Mouse (Mus musculus) MEL (cell line): ENCODE data around the gene Lrrc20. TPM values are rescaled to one million over a fixed set of nuclear protein-coding genes. Genes with fewer than 3 reads are reported as not detected.
A peak's percentile ranks its signal among the peaks of the same experiment; 100 is the strongest.

ENCODE experiments used
- DNase-seq: peaks from one replicate; pipeline ENCODE4 v3.0.0; 2011; ENCODE audit warnings: low read depth, low spot score
- H3K27ac ChIP-seq: 2 replicates; pipeline ENCODE4 v1.5.1; 2012; ENCODE audit warnings: low read depth, mild to moderate bottlenecking, control low read depth, low read length, moderate library complexity; ENCODE audit not compliant: control insufficient read depth
- H3K27me3 ChIP-seq, 2 experiments: fragments of 150-350 bp in 1 of 2; sonication (generic) in 1 of 2; 2 replicates each; pipeline ENCODE4 v1.6.1; 2012; ENCODE audit warnings: low read length in 2 of 2, mild to moderate bottlenecking in 2 of 2, improper control_type of control experiment in 1 of 2, moderate library complexity in 1 of 2; ENCODE audit not compliant: insufficient read depth in 2 of 2, control insufficient read depth in 1 of 2
- H3K36me3 ChIP-seq, 2 experiments: 2 replicates each; pipeline ENCODE4 v1.6.1; 2012 to 2014; ENCODE audit warnings: low read length in 2 of 2, improper control_type of control experiment in 1 of 2, inconsistent platforms in 1 of 2, mild to moderate bottlenecking in 1 of 2; ENCODE audit not compliant: insufficient read depth in 2 of 2, control insufficient read depth in 1 of 2
- H3K4me1 ChIP-seq, 2 experiments: fragments of 150-350 bp in 1 of 2; sonication (generic) in 1 of 2; 2 replicates each; pipeline ENCODE4 v1.6.1; 2012; ENCODE audit warnings: low read length in 2 of 2, improper control_type of control experiment in 1 of 2, mild to moderate bottlenecking in 1 of 2; ENCODE audit not compliant: insufficient read depth in 2 of 2, control insufficient read depth in 1 of 2
- H3K4me3 ChIP-seq, 2 experiments: fragments of 150-350 bp in 1 of 2; sonication (generic) in 1 of 2; 2 replicates each; pipeline ENCODE4 v1.5.1; 2012; ENCODE audit warnings: low read depth in 2 of 2, low read length in 2 of 2, mild to moderate bottlenecking in 2 of 2, moderate library complexity in 2 of 2, control low read depth in 1 of 2, improper control_type of control experiment in 1 of 2; ENCODE audit not compliant: control insufficient read depth in 1 of 2, insufficient read depth in 1 of 2
- H3K79me2 ChIP-seq: 2 replicates; pipeline ENCODE4 v1.6.1; 2012; ENCODE audit warnings: mild to moderate bottlenecking, low read length, moderate library complexity; ENCODE audit not compliant: control insufficient read depth, poor library complexity, insufficient read depth
- H3K9ac ChIP-seq: 2 replicates; pipeline ENCODE4 v1.6.1; 2012; ENCODE audit warnings: low read depth, mild to moderate bottlenecking, control low read depth, low read length, moderate library complexity; ENCODE audit not compliant: control insufficient read depth, poor library complexity, severe bottlenecking
- H3K9me3 ChIP-seq: fragments of 150-350 bp; sonication (generic); replicated peaks from 2 replicates; pipeline ENCODE4 v1.6.1; 2012; ENCODE audit warnings: mild to moderate bottlenecking, low read length, improper control_type of control experiment, moderate library complexity; ENCODE audit not compliant: insufficient read depth
- CHD1 ChIP-seq: IDR thresholded peaks from 2 replicates; pipeline ENCODE4 v1.6.1; 2012; ENCODE audit warnings: low read depth, mild to moderate bottlenecking, inconsistent platforms, low read length, improper control_type of control experiment
- CHD2 ChIP-seq: IDR thresholded peaks from 2 replicates; pipeline ENCODE4 v1.6.1; 2011; ENCODE audit warnings: low read length, improper control_type of control experiment
- E2F4 ChIP-seq: IDR thresholded peaks from 2 replicates; pipeline ENCODE4 v1.6.1; 2011; ENCODE audit warnings: low read depth, low read length, improper control_type of control experiment, borderline replicate concordance
- ELF1 ChIP-seq: IDR thresholded peaks from 2 replicates; pipeline ENCODE4 v1.6.1; 2014; ENCODE audit warnings: low read depth, mild to moderate bottlenecking, inconsistent platforms, low read length, improper control_type of control experiment, moderate library complexity
- ETS1 ChIP-seq: IDR thresholded peaks from 2 replicates; pipeline ENCODE4 v1.6.1; 2012; ENCODE audit warnings: low read depth, mild to moderate bottlenecking, inconsistent platforms, low read length, improper control_type of control experiment, moderate library complexity
- GABPA ChIP-seq: IDR thresholded peaks from 2 replicates; pipeline ENCODE4 v1.6.1; 2012; ENCODE audit warnings: low read depth, mild to moderate bottlenecking, inconsistent platforms, low read length, improper control_type of control experiment, moderate library complexity
- GATA1 ChIP-seq: IDR thresholded peaks from 2 replicates; pipeline ENCODE4 v1.6.1; 2011; ENCODE audit warnings: low read depth, low read length, improper control_type of control experiment
- HCFC1 ChIP-seq: IDR thresholded peaks from 2 replicates; pipeline ENCODE4 v1.6.1; 2012; ENCODE audit warnings: low read depth, mild to moderate bottlenecking, inconsistent platforms, low read length, improper control_type of control experiment, moderate library complexity
- MAFK ChIP-seq: IDR thresholded peaks from 2 replicates; pipeline ENCODE4 v1.6.1; 2011; ENCODE audit warnings: low read depth, mild to moderate bottlenecking, low read length, improper control_type of control experiment, borderline replicate concordance
- MAX ChIP-seq: IDR thresholded peaks from 2 replicates; pipeline ENCODE4 v1.6.1; 2011; ENCODE audit warnings: low read length, improper control_type of control experiment
- MAZ ChIP-seq: IDR thresholded peaks from 2 replicates; pipeline ENCODE4 v1.6.1; 2012; ENCODE audit warnings: low read depth, mild to moderate bottlenecking, inconsistent platforms, low read length, improper control_type of control experiment
- MEF2A ChIP-seq: IDR thresholded peaks from 2 replicates; pipeline ENCODE4 v1.6.1; 2014; ENCODE audit warnings: low read depth, mild to moderate bottlenecking, inconsistent platforms, low read length, improper control_type of control experiment; ENCODE audit not compliant: poor library complexity, insufficient replicate concordance, severe bottlenecking; ENCODE audit errors: extremely low read depth
- MXI1 ChIP-seq: IDR thresholded peaks from 2 replicates; pipeline ENCODE4 v1.6.1; 2011; ENCODE audit warnings: mild to moderate bottlenecking, low read depth, low read length, improper control_type of control experiment
- NELFE ChIP-seq: IDR thresholded peaks from 2 replicates; pipeline ENCODE4 v1.6.1; 2011; ENCODE audit warnings: low read depth, low read length, improper control_type of control experiment
- NRF1 ChIP-seq: IDR thresholded peaks from 2 replicates; pipeline ENCODE4 v1.6.1; 2014; ENCODE audit warnings: low read depth, mild to moderate bottlenecking, inconsistent platforms, low read length, improper control_type of control experiment, moderate library complexity; ENCODE audit not compliant: poor library complexity, insufficient read depth, severe bottlenecking
- POLR2A ChIP-seq, 2 experiments: IDR thresholded peaks; 2 replicates each; pipeline ENCODE4 v1.6.1; 2011 to 2012; ENCODE audit warnings: low read length in 2 of 2, mild to moderate bottlenecking in 2 of 2, control low read depth in 1 of 2, improper control_type of control experiment in 1 of 2, low read depth in 1 of 2, moderate library complexity in 1 of 2; ENCODE audit not compliant: control insufficient read depth in 1 of 2, insufficient read depth in 1 of 2, poor library complexity in 1 of 2
- POLR2AphosphoS2 ChIP-seq: IDR thresholded peaks from 2 replicates; pipeline ENCODE4 v1.6.1; 2011; ENCODE audit warnings: low read length, improper control_type of control experiment
- SIN3A ChIP-seq: IDR thresholded peaks from 2 replicates; pipeline ENCODE4 v1.6.1; 2012; ENCODE audit warnings: low read length, improper control_type of control experiment, inconsistent platforms
- TBP ChIP-seq: IDR thresholded peaks from 2 replicates; pipeline ENCODE4 v1.8.0; 2011; ENCODE audit warnings: low read depth, low read length, improper control_type of control experiment
- TCF12 ChIP-seq: IDR thresholded peaks from 2 replicates; pipeline ENCODE4 v1.6.1; 2014; ENCODE audit warnings: low read depth, mild to moderate bottlenecking, inconsistent platforms, low read length, improper control_type of control experiment, moderate library complexity
- ZKSCAN1 ChIP-seq: IDR thresholded peaks from 2 replicates; pipeline ENCODE4 v1.6.1; 2012; ENCODE audit warnings: low read depth, mild to moderate bottlenecking, inconsistent platforms, low read length, improper control_type of control experiment, moderate library complexity
- ZMIZ1 ChIP-seq: IDR thresholded peaks from 2 replicates; pipeline ENCODE4 v1.6.1; 2012; ENCODE audit warnings: low read depth, mild to moderate bottlenecking, inconsistent platforms, low read length, improper control_type of control experiment, moderate library complexity
- ZNF384 ChIP-seq: IDR thresholded peaks from 2 replicates; pipeline ENCODE4 v1.6.1; 2012; ENCODE audit warnings: low read depth, mild to moderate bottlenecking, inconsistent platforms, low read length, improper control_type of control experiment
- polyA plus RNA-seq, 2 experiments: library from polyadenylated mRNA; stranded (reverse) in 1 of 2; unstranded in 1 of 2; fragments of >175 nt in 1 of 2; fragments of >200 nt in 1 of 2; gene quantifications; 2 replicates each; pipeline versions ENCODE4 v1.2.1 to v1.2.4; 2012; ENCODE audit warnings: low replicate concordance in 2 of 2, low read depth in 1 of 2; ENCODE audit not compliant: insufficient read length in 2 of 2, insufficient read depth in 1 of 2, missing spikeins in 1 of 2
- total RNA-seq: library from RNA; depleted of rRNA; stranded (reverse); fragments of 300-350 nt; gene quantifications from 2 replicates; pipeline ENCODE4 v1.2.3, GENCODE M21; 2012; rRNA removed

Gene Lrrc20
- total RNA-seq = 7.3 and 7.6 TPM in 2 replicates
- polyA plus RNA-seq = 10 to 100 TPM in 1 of 2 experiments, not detected in 1; 14.7 TPM

DNA sequence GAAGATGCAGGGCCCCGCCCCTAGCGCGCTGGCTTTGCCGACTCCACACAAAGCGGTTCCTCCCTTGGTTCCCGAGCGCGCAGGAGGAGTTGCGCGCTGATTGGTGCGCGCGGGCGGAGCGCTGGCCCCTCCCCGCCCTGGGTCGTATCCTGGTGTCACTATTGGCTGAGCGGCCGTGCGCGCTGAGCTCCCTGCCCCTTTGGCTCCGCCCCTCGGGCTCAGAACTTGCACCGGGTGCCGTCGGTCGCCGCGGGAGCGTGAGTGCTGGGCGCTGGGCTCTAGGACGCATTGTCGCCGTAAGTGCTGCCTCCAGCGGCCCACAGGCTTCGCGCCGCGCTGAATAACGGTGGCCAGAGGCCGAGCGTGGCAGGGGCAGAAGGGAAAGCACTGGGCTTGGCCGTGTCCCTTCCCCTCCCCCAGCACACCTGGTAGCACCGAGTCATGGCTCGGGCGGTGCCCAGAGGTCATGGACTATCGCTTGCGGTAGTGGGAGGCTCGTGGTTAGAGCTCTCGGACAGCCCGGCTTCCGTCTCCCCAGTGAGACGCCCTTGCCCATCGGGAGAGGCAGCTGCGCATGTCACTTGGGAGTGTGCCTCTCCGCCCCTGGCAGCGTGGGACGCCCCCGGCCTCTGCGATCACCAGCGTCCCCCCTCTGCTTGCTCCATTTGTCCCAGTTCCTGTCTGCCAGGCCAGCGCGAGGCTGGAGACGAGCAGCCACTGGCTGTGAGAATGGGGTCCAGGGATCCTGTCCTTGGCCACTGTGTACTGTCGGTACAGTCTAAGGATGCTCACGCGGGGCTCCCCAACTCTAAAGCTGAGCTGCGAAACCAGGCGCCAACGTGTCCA is at the start of gene Lrrc20:
Gene Lrrc20 (plus strand): TSS at position 208 of the 846 bp plus-strand sequence.
- Histone ChIP-seq H3K79me2 (peaks cover 7% of the 10 kb centered on the region), H3K9ac (peak within 1 kb of the TSS; percentile 87), H3K27ac (peak within 1 kb of the TSS; percentile 82), H3K4me3 (peak within 1 kb of the TSS; percentile 76 to 94), H3K4me1 (peaks cover 0 to 8% of the 10 kb centered on the region in 2 experiments; a peak in 2 of 4 replicates), H3K27me3 (no peaks in the 10 kb centered on the region), H3K9me3 (no peaks in the 10 kb centered on the region), H3K36me3 (peaks cover 0 to 7% of the 10 kb centered on the region in 2 experiments; a peak in 2 of 4 replicates)
- TF ChIP-seq CHD2 = no peak
- 0 out of 2 replicates have a peak, but pooled peaks have one; percentile 65 for TF ChIP-seq ZMIZ1
- TF ChIP-seq ETS1 = no peak
- TF ChIP-seq MEF2A = no peak
- no peak for TF ChIP-seq HCFC1
- peak; percentile 91 for TF ChIP-seq NELFE
- TF ChIP-seq ZKSCAN1 = no peak
- no peak for TF ChIP-seq MAX
- peak; percentile 50; the same call in 1 of the 2 replicates for TF ChIP-seq MXI1
- TF ChIP-seq GATA1 = no peak
- TF ChIP-seq SIN3A = peak; percentile 52
- no peak for TF ChIP-seq GABPA
- peak; percentile 37; the same call in 1 of the 2 replicates for TF ChIP-seq MAZ
- TF ChIP-seq E2F4 = no peak
- TF ChIP-seq MAFK = no peak
- peak; percentile 71 for TF ChIP-seq NRF1
- peak; percentile 87 to 96 for TF ChIP-seq POLR2A (IDR thresholded peaks at IDR 0.05; ENCODE audit: control insufficient read depth in 1 of 2, insufficient read depth in 1 of 2, low read depth in 1 of 2, low read length in 2 of 2, poor library complexity in 1 of 2)
- 0 out of 2 replicates have a peak, but pooled peaks have one; percentile 16 for TF ChIP-seq ELF1
- TF ChIP-seq POLR2AphosphoS2 = peak; percentile 82
- TF ChIP-seq TCF12 = 0 out of 2 replicates have a peak, but pooled peaks have one; percentile 11
- TF ChIP-seq ZNF384 = no peak
- no peak for TF ChIP-seq CHD1
- 0 out of 2 replicates have a peak, but pooled peaks have one; percentile 32 for TF ChIP-seq TBP
- DNase-seq = peak; percentile 98
